Mouse (Mus musculus): ENCODE measurements around the gene Dnmt3a. TPM values are rescaled to one million over a fixed set of nuclear protein-coding genes. Genes with fewer than 3 reads are reported as not detected.

The Dnmt3a gene
- total and polyA plus RNA-seq, 3 experiments = 15.9 to 34.4 TPM; not detected in 1

- no peak for TF ChIP-seq SIN3A (IDR thresholded peaks at IDR 0.05; ENCODE audit: low read length)
- TF ChIP-seq E2F4 (IDR thresholded peaks at IDR 0.05; ENCODE audit: borderline replicate concordance, low read depth, low read length) = no peak
- no peak for TF ChIP-seq KAT2A (conservative IDR thresholded peaks at IDR 0.05; ENCODE audit: low read depth, low read length)
- TF ChIP-seq MAX (IDR thresholded peaks at IDR 0.05; ENCODE audit: low read length) = no peak
- TF ChIP-seq ELF1 (IDR thresholded peaks at IDR 0.05; ENCODE audit: low read depth, low read length) = no peak
- TF ChIP-seq POLR2A (IDR thresholded peaks at IDR 0.05; ENCODE audit: control insufficient read depth in 1 of 2, insufficient read depth in 1 of 2, low read depth in 1 of 2, low read length in 2 of 2, poor library complexity in 1 of 2) = no peak
- no peak for TF ChIP-seq CHD2 (IDR thresholded peaks at IDR 0.05; ENCODE audit: low read length)
- no peak for TF ChIP-seq HCFC1 (IDR thresholded peaks at IDR 0.05; ENCODE audit: low read depth, low read length)
- no peak for TF ChIP-seq BHLHE40 (IDR thresholded peaks at IDR 0.05; ENCODE audit: borderline replicate concordance, low read depth, low read length)
- no peak for TF ChIP-seq GABPA (IDR thresholded peaks at IDR 0.05; ENCODE audit: low read depth, low read length)
- no peak for TF ChIP-seq MYB (IDR thresholded peaks at IDR 0.05; ENCODE audit: low read depth, low read length)
- TF ChIP-seq TAL1 (IDR thresholded peaks at IDR 0.05; ENCODE audit: low read length) = no peak
- Histone ChIP-seq H3K27me3 (ENCODE audit: control insufficient read depth in 1 of 2, insufficient read depth in 2 of 2, low read length in 2 of 2) (no peaks in the 10 kb centered on the region), H3K9me3 (replicated peaks; ENCODE audit: insufficient read depth, low read length) (no peaks in the 10 kb centered on the region), H3K4me3 (ENCODE audit: control insufficient read depth in 1 of 2, insufficient read depth in 1 of 2, low read depth in 2 of 2, low read length in 2 of 2) (no peak overlapping the region), H3K79me2 (ENCODE audit: control insufficient read depth, insufficient read depth, low read length, poor library complexity) (no peaks in the 10 kb centered on the region; the same call in none of the 2 replicates), H3K36me3 (ENCODE audit: control insufficient read depth in 1 of 2, insufficient read depth in 2 of 2, low read length in 2 of 2) (no peaks in the 10 kb centered on the region), H3K4me1 (ENCODE audit: control insufficient read depth in 1 of 2, insufficient read depth in 2 of 2, low read length in 2 of 2) (0 out of 4 replicates have a peak, but pooled peaks cover 0 to 3% of the 10 kb centered on the region in 2 experiments), H3K27ac (ENCODE audit: control insufficient read depth, low read depth, low read length) (no peak overlapping the region), H3K9ac (ENCODE audit: control insufficient read depth, low read depth, low read length, poor library complexity, severe bottlenecking) (no peak overlapping the region)
- no peak for DNase-seq (ENCODE audit: low read depth, low spot score)
Observed at GRCm38 (mm10) chr12:3812251-3812650, 6.4 kb downstream of the Dnmt3a start.

DNA sequence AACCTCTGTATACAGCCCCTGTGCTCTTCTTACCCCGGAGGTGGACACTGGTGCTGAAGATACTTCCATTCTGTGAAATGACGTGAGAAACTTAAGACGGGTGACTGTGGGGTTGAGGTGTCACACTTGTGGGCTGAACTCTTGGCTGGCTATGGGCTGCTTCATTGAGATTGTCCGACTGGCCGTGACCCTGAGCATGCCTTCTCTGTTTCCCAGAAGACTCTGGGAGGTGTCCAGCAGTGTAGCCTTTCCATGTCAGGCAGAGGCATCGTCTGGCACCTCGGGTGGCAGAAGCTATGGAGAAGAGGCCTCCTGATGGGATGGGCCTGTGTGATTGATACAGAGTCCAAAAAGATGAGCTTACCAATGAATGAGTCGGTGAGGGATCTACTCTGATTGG lies 7.3 kb downstream of the Dnmt3a start:
- H3K27ac ChIP-seq (ENCODE audit: control insufficient read depth, low read depth, low read length) = no peak overlapping the region
- TF ChIP-seq NELFE (IDR thresholded peaks at IDR 0.05; ENCODE audit: low read depth, low read length) = no peak
- H3K9ac ChIP-seq (ENCODE audit: control insufficient read depth, low read depth, low read length, poor library complexity, severe bottlenecking) = no peak overlapping the region
- no peak for DNase-seq (ENCODE audit: low read depth, low spot score)
- H3K79me2 ChIP-seq (ENCODE audit: control insufficient read depth, insufficient read depth, low read length, poor library complexity) = no peaks in the 10 kb centered on the region; the same call in none of the 2 replicates
- no peaks in the 10 kb centered on the region for H3K9me3 ChIP-seq (replicated peaks; ENCODE audit: insufficient read depth, low read length)
- no peaks in the 10 kb centered on the region for H3K27me3 ChIP-seq (ENCODE audit: control insufficient read depth in 1 of 2, insufficient read depth in 2 of 2, low read length in 2 of 2)
- no peaks in the 10 kb centered on the region for H3K36me3 ChIP-seq (ENCODE audit: control insufficient read depth in 1 of 2, insufficient read depth in 2 of 2, low read length in 2 of 2)
- H3K4me1 ChIP-seq (ENCODE audit: control insufficient read depth in 1 of 2, insufficient read depth in 2 of 2, low read length in 2 of 2) = 0 out of 4 replicates have a peak, but pooled peaks cover 0 to 3% of the 10 kb centered on the region in 2 experiments
- no peak overlapping the region for H3K4me3 ChIP-seq (ENCODE audit: control insufficient read depth in 1 of 2, insufficient read depth in 1 of 2, low read depth in 2 of 2, low read length in 2 of 2)

DNA sequence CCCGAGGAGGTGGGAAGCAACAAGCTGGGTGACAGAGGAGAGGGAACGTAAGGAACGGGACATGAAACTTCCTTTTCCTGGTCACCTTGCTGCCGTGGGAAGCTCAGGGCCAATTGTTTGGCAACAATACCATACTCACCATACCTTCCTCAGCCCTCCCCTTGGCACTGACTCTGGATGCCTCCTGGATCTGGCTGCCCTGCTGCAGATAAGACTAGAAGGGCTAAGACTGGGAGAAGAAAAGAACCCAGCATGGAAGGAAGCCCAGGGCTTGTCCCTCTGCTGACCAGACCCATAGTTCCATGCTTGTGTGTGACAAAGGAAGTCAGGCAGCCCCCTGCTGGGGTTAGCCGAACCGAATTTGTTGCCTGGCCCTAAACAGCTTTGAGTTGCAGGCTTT lies 9.6 kb downstream of the Dnmt3a start:
- H3K9me3 ChIP-seq (replicated peaks; ENCODE audit: insufficient read depth, low read length) = no peaks in the 10 kb centered on the region
- H3K9ac ChIP-seq (ENCODE audit: control insufficient read depth, low read depth, low read length, poor library complexity, severe bottlenecking) = no peak overlapping the region
- no peaks in the 10 kb centered on the region for H3K36me3 ChIP-seq (ENCODE audit: control insufficient read depth in 1 of 2, insufficient read depth in 2 of 2, low read length in 2 of 2)
- TF ChIP-seq ZKSCAN1 (IDR thresholded peaks at IDR 0.05; ENCODE audit: low read depth, low read length) (no peak), BHLHE40 (IDR thresholded peaks at IDR 0.05; ENCODE audit: borderline replicate concordance, low read depth, low read length) (no peak), HCFC1 (IDR thresholded peaks at IDR 0.05; ENCODE audit: low read depth, low read length) (no peak), UBTF (IDR thresholded peaks at IDR 0.05; ENCODE audit: borderline replicate concordance, insufficient read depth, low read depth, low read length) (no peak), NRF1 (IDR thresholded peaks at IDR 0.05; ENCODE audit: insufficient read depth, low read depth, low read length, poor library complexity, severe bottlenecking) (no peak), MEF2A (IDR thresholded peaks at IDR 0.05; ENCODE audit: extremely low read depth, insufficient replicate concordance, low read depth, low read length, poor library complexity, severe bottlenecking) (no peak), SIN3A (IDR thresholded peaks at IDR 0.05; ENCODE audit: low read length) (no peak), ELF1 (IDR thresholded peaks at IDR 0.05; ENCODE audit: low read depth, low read length) (no peak), ZNF384 (IDR thresholded peaks at IDR 0.05; ENCODE audit: low read depth, low read length) (no peak), MXI1 (IDR thresholded peaks at IDR 0.05; ENCODE audit: low read depth, low read length) (no peak), SMC3 (IDR thresholded peaks at IDR 0.05; ENCODE audit: low read depth, low read length) (no peak), JUND (IDR thresholded peaks at IDR 0.05; ENCODE audit: low read depth, low read length) (no peak), KAT2A (conservative IDR thresholded peaks at IDR 0.05; ENCODE audit: low read depth, low read length) (no peak), MAZ (IDR thresholded peaks at IDR 0.05; ENCODE audit: low read depth, low read length) (no peak), TBP (IDR thresholded peaks at IDR 0.05; ENCODE audit: low read depth, low read length) (no peak), POLR2A (IDR thresholded peaks at IDR 0.05; ENCODE audit: control insufficient read depth in 1 of 2, insufficient read depth in 1 of 2, low read depth in 1 of 2, low read length in 2 of 2, poor library complexity in 1 of 2) (no peak)
- H3K27me3 ChIP-seq (ENCODE audit: control insufficient read depth in 1 of 2, insufficient read depth in 2 of 2, low read length in 2 of 2) = no peaks in the 10 kb centered on the region
- H3K79me2 ChIP-seq (ENCODE audit: control insufficient read depth, insufficient read depth, low read length, poor library complexity) = no peaks in the 10 kb centered on the region; the same call in 1 of the 2 replicates
- DNase-seq (ENCODE audit: low read depth, low spot score) = no peak
- 0 out of 4 replicates have a peak, but pooled peaks cover 0 to 2% of the 10 kb centered on the region in 2 experiments for H3K4me1 ChIP-seq (ENCODE audit: control insufficient read depth in 1 of 2, insufficient read depth in 2 of 2, low read length in 2 of 2)
- no peak overlapping the region for H3K27ac ChIP-seq (ENCODE audit: control insufficient read depth, low read depth, low read length)
- no peak overlapping the region for H3K4me3 ChIP-seq (ENCODE audit: control insufficient read depth in 1 of 2, insufficient read depth in 1 of 2, low read depth in 2 of 2, low read length in 2 of 2)

All from MEL (cell line).